Mouse (Mus musculus) liver, postnatal 0 days (tissue): Measurements from ENCODE around the gene Dnm3.

Source experiments
- CTCF ChIP-seq: sonication (generic); IDR thresholded peaks from 2 replicates; pipeline ENCODE4 v1.5.1; 2016; ENCODE audit warnings: antibody characterized with exemption, low read depth
- EP300 ChIP-seq: IDR thresholded peaks from 2 replicates; pipeline ENCODE4 v1.6.1; 2016; ENCODE audit warnings: antibody characterized with exemption, low read depth, mild to moderate bottlenecking

- TF ChIP-seq EP300 (no peak), CTCF (no peak)
Measured at GRCm38 (mm10) chr1:162136328-162136727, 341.5 kb downstream of the Dnm3 start.
